Comparison of ENCODE assay signal across 13 mouse cellular contexts in the genomic region with DNA sequence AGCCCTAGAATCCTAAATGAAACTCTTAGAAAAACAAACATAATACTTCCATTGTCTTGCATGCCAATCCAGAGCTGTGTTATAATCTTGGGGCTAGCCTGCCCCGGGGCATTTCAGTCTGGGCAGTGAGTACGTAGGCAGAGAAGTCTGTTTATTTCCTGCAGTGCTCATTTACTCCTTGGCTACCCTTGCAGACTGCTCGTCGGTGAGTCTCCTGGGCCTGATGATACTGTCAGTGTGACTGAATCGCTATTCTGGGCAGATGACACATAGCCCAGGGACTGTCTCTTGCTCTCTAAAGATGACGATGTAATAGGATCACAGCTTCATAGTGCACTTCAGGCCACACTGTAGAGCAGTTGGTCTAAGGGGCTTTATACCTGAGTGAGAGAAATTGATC. TPM values are rescaled to one million over a fixed set of nuclear protein-coding genes. Genes with fewer than 3 reads are reported as not detected.
A peak's percentile ranks its signal among the peaks of the same experiment; 100 is the strongest.
DNase-seq lines count a peak whose midpoint lies in the region; TF ChIP-seq lines count a peak whose summit lies in the region.
"Had no signal": no experiment of that assay in that cellular context is flagged by ENCODE, and none has a peak within 500 bp of the region (broad histone marks: within the 10 kb centered on the region; RNA-seq: fewer than 3 reads in every experiment).

No protein-coding gene starts in this region.

- peak; percentile 26 to 45 for DNase-seq in heart, adult 18-20 months
- no peak for DNase-seq in heart, postnatal 25 days (ENCODE audit: low spot score)
- DNase-seq in right cerebral cortex, adult 18-20 months: peak; percentile 12
- no peak for DNase-seq in right cerebral cortex, postnatal 14 days
- DNase-seq in brain, embryonic 14.5 days (ENCODE audit: low read depth): peak; percentile 8
- DNase-seq in T-cell, adult 2 months (ENCODE audit: low spot score): no peak
- no peak for DNase-seq in urinary bladder, postnatal 10 days (ENCODE audit: low spot score)
- DNase-seq: forebrain, postnatal 0 days; kidney, postnatal 14 days; liver, postnatal 0 days; thymus, postnatal 4 days had no signal

- no peak for TF ChIP-seq CTCF in brain, embryonic 14.5 days (IDR thresholded peaks at IDR 0.05; ENCODE audit: borderline replicate concordance, extremely low read depth, insufficient read depth, insufficient read length)

- intact Hi-C loops in heart, postnatal 25 days (cut with DNase I): no loop called here

- no peak for TF ChIP-seq POLR2A in brain, embryonic 14.5 days (IDR thresholded peaks at IDR 0.05; ENCODE audit: borderline replicate concordance, extremely low read depth, insufficient read depth, insufficient read length, poor library complexity, severe bottlenecking)

RNA-seq across cellular contexts. Expression of a gene that starts 56.2 kb away (rescaled TPM):
- total RNA-seq in heart, adult 18-20 months (2021): not detected
- total RNA-seq in heart, postnatal 25 days (2021): not detected
- 0.04 and 0.05 TPM in 2 replicates for polyA plus RNA-seq in brain, embryonic 14.5 days (2012; rRNA removed)
- total RNA-seq: forebrain, postnatal 0 days; monocyte, adult 5-6 weeks had no signal
- polyA plus RNA-seq: cortical plate, adult 2 months had no signal

Comparison
In these comparisons a context has a peak if more than half of its experiments do, and no peak if none do; other contexts are left out.
1. DNase-seq: peak in heart, adult 18-20 months (2 of 2), right cerebral cortex, adult 18-20 months (single experiment) and brain, embryonic 14.5 days (single experiment); none in heart, postnatal 25 days (single experiment), right cerebral cortex, postnatal 14 days (single experiment), T-cell, adult 2 months (single experiment) and urinary bladder, postnatal 10 days (single experiment).